Comparison of ENCODE assay signal across 8 mouse cellular contexts in genomic region chr12:114378696-114379350, GRCm38 (mm10).
DNase-seq lines count a peak whose midpoint lies in the region; ATAC-seq and TF ChIP-seq lines count a peak whose summit lies in the region.
"Not testable (repeated sequence)": the region's sequence is repeated elsewhere in the genome, so short reads cannot be mapped to it uniquely, and the experiment has no call there.

No protein-coding gene starts in this region.

- ATAC-seq in Patski: peak; percentile 57
- peak; percentile 93 for ATAC-seq in common myeloid progenitor, adult 5-6 weeks (replicated peaks; ENCODE audit: low read depth, poor library complexity, severe bottlenecking)
- ATAC-seq in intestine, embryonic 14.5 days (replicated peaks; ENCODE audit: low FRiP score, low TSS enrichment, low read depth): 0 out of 2 replicates have a peak, but pooled peaks have one; percentile 32
- peak; percentile 47; the same call in 1 of the 2 replicates for ATAC-seq in lung, embryonic 16.5 days (ENCODE audit: low read depth)

- CTCF ChIA-PET in Patski (lab: Charles Lee): not testable (repeated sequence)

- WGBS in heart, embryonic 10.5 days: 19% methylated on average over 38 of the region's 43 CpGs
- 32% methylated on average over 34 of the region's 43 CpGs for WGBS in intestine, embryonic 14.5 days
- 28% methylated on average over 32 of the region's 43 CpGs for WGBS in lung, embryonic 16.5 days
- WGBS in olfactory bulb, adult 2 months: 38% methylated on average over 37 of the region's 43 CpGs

- TF ChIP-seq POLR2A in olfactory bulb, adult 2 months (IDR thresholded peaks at IDR 0.05; ENCODE audit: insufficient read depth, low read depth, low read length): not testable (repeated sequence)

- not testable (repeated sequence) for DNase-seq in Patski (ENCODE audit: low read depth, low spot score); heart, embryonic 10.5 days (ENCODE audit: low spot score); intestine, embryonic 14.5 days (ENCODE audit: low spot score)
- peak; percentile 2 for DNase-seq in layer of hippocampus, adult 11-12 months (ENCODE audit: low spot score)
- DNase-seq in testis, postnatal 10 days (ENCODE audit: low spot score): peak; percentile 49

- peak overlapping the region; percentile 33 for H3K4me2 ChIP-seq in intestine, embryonic 14.5 days (ENCODE audit: low read length)
- H3K4me2 ChIP-seq in lung, embryonic 16.5 days (ENCODE audit: low read depth, low read length): peak overlapping the region; percentile 38

- H3K27me3 ChIP-seq in Patski; heart, embryonic 10.5 days (ENCODE audit: insufficient read depth, poor library complexity, severe bottlenecking); intestine, embryonic 14.5 days (replicated peaks; ENCODE audit: control insufficient read depth, insufficient read depth, low read length); lung, embryonic 16.5 days (ENCODE audit: control insufficient read depth, insufficient read depth, low read depth, low read length): not testable (repeated sequence)

- H3K27ac ChIP-seq in heart, embryonic 10.5 days; intestine, embryonic 14.5 days (ENCODE audit: low read depth); lung, embryonic 16.5 days (ENCODE audit: low read length); olfactory bulb, adult 2 months (ENCODE audit: insufficient read depth, low read depth, low read length): not testable (repeated sequence)

- not testable (repeated sequence) for H3K4me1 ChIP-seq in heart, embryonic 10.5 days; intestine, embryonic 14.5 days (replicated peaks; ENCODE audit: control insufficient read depth, insufficient read depth, low read length); lung, embryonic 16.5 days (replicated peaks; ENCODE audit: control insufficient read depth, insufficient read depth, low read length); olfactory bulb, adult 2 months (ENCODE audit: control insufficient read depth, insufficient read depth, low read length)

- peak overlapping the region; percentile 45 for H3K4me3 ChIP-seq in heart, embryonic 10.5 days
- not testable (repeated sequence) for H3K4me3 ChIP-seq in intestine, embryonic 14.5 days (ENCODE audit: low read depth, low read length)
- peak overlapping the region; percentile 37 for H3K4me3 ChIP-seq in lung, embryonic 16.5 days (ENCODE audit: low read length)
- peak overlapping the region; percentile 3 for H3K4me3 ChIP-seq in olfactory bulb, adult 2 months (ENCODE audit: insufficient read depth, low read depth, low read length)

- in situ Hi-C loops in Patski (cut with MboI; ENCODE audit: low pct_unique_long_range_greater_than_20kb): not testable (repeated sequence)

- not testable (repeated sequence) for H3K36me3 ChIP-seq in heart, embryonic 10.5 days; intestine, embryonic 14.5 days (ENCODE audit: control insufficient read depth, insufficient read depth, low read length); lung, embryonic 16.5 days (ENCODE audit: control insufficient read depth, insufficient read depth, low read length)

- not testable (repeated sequence) for H3K9me3 ChIP-seq in heart, embryonic 10.5 days; intestine, embryonic 14.5 days (ENCODE audit: control insufficient read depth, low read length); lung, embryonic 16.5 days (ENCODE audit: control insufficient read depth, low read length)

- not testable (repeated sequence) for H3K9ac ChIP-seq in intestine, embryonic 14.5 days (ENCODE audit: low read length); lung, embryonic 16.5 days (ENCODE audit: low read length)

- POLR2A ChIA-PET in Patski (lab: Charles Lee): not testable (repeated sequence)

- not testable (repeated sequence) for TF ChIP-seq CTCF in Patski (IDR thresholded peaks at IDR 0.05); olfactory bulb, adult 2 months (IDR thresholded peaks at IDR 0.05; ENCODE audit: insufficient read depth, low read depth, low read length)

Comparison
In these comparisons a context has a peak if more than half of its experiments do, and no peak if none do; other contexts are left out.
1. ATAC-seq: peak in every context shown above with its lines; median percentile 93 in common myeloid progenitor, adult 5-6 weeks; 57 in Patski; 47 in lung, embryonic 16.5 days; 32 in intestine, embryonic 14.5 days.